Mouse (Mus musculus): Measurements from ENCODE around the gene Zfp595.

Zfp595 gene

DNA sequence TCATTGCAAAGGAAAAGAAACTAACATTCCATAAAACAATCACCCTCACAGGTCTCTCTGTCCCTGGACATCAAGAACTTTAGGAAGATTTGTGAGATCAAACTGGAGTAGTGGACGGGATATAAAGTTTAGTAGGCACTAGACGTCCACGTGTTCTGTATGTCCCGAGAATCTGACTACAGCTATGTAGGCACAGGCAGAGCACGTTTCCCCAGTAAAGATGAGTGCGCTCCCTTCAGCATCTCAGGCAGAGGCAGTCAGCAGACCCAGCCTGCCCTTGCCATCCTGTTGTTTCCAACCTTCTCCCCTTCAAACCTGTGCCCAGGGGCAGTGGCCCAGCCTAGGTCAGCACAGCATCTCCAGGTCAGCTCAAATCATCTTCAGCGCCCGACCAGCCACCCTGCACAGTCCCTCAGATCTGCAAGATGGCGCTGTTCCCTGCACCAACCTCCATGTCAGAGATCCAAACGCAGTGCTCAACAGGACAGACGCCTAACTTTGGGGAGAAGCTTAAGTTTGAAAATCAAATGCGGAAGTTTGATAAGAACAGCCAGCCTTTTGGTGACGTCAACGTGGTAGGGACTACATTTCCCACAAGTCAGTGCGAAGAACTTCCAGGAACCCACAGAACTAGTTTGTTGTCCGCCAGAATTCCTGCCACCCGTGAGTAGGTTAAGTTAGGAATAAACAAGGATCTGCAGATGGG, at the start of gene Zfp595:
TSS of gene Zfp595 (minus strand) at position 552 of the 706 bp plus-strand sequence.
- in situ Hi-C loops (cut with MboI; ENCODE audit: low pct_unique_long_range_greater_than_20kb in 1 of 2, low sequenced_read_pairs in 2 of 2, unreplicated experiment in 1 of 2) = no loop called here

DNA sequence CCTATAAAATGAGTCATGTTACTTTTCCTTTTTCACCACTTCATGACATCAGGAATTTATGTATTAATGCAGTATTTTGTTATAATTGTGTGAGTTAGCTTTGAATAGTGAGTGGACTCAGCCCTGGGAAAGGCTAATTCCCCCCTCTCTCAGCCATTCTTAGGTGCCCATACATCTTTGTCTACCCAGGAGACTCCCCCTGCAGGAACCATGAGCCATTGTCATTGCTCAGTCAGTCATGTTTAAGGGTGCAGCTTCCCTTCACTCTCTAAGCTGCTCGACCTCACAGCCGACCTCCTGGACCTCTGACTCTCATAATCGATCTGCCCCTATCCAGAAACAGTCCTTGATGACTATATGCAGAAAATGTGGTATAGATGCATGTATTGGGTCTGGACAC, 43.9 kb upstream of the Zfp595 start:
- in situ Hi-C loops (cut with MboI; ENCODE audit: low pct_unique_long_range_greater_than_20kb in 1 of 2, low sequenced_read_pairs in 2 of 2, unreplicated experiment in 1 of 2) = loop anchor here in 1 of 2 experiments (10.0 kb wide), 1 partner anchor 211 kb away; no protein-coding TSS in a partner anchor

DNA sequence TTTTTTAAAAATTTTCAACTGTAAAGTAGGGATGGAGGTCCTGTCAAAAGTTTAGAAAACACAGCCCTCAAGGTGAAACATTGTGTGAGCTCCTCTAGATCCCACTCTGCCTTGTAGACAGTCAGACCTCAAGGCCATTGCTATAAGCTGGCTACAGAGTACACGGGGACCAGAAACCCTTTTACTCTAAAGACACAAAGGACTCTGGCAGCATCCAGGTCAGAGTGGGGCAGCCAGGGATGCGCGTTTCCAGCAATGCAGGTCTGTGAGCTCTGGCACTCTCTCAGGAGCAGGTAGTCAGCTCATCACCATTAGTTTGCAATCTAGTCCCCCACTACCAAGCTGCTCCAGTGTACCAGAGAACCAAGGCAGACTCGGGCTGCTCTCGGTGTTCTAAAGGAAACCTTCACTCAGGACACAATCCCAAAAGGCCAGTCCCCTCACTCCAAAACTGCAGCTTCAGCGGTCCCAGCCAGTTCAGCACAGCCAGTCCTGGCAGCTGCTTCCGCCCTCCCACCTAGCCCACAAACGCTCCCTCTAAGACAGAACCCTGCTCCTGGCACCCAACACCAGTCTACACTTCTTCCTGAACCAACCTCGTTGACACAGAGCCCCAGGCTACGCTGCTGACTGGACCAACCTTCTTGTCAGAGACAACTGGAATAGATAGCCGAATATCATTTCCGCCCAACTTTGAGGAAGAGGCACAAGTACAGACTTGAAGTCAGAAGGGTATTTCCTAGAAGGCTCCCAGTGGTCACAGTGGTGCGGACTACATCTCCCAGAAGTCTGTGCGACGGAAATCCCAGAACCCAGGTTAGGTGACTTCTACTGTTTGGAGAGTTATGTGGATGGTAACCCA, 42.9 kb upstream of the Zfp595 start, which contains the start of the genes Gm28041 and Zfp456:
TSS of gene Gm28041 (minus strand) at position 684 of the 862 bp plus-strand sequence.
TSS of gene Zfp456 (minus strand) at position 761 of the 862 bp plus-strand sequence.
- in situ Hi-C loops (cut with MboI; ENCODE audit: low pct_unique_long_range_greater_than_20kb in 1 of 2, low sequenced_read_pairs in 2 of 2, unreplicated experiment in 1 of 2) = loop anchor here in 1 of 2 experiments (10.0 kb wide), 1 partner anchor 210 kb away; no protein-coding TSS in a partner anchor

DNA sequence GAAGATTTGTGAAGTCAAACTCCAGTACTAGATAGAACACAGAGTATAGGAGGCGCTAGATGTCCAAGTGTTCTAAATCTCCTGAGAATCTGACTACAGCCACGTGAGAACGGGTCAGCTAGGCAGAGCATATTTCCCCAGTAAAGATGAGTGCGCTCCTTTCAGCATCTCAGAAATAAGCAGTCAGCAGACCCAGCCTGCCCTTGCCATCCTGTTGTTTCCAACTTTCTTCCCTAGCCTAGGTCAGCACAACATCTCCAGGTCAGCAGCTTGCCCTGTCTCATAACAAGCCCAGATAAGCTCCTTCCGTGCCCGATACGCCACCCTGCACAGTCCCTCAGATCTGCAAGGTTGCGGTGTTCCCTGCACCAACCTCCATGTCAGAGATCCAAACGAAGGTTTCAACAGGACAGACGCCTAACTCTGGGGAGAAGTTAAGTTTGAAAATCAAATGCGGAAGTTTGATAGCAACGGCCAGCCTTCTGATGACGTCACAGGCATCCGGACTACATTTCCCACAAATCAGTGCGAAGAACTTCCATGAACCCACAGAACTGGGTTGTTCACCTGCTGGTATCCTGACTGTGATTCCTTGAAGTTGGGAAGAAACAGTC, 27.9 kb upstream of the Zfp595 start, which contains the start of the genes Gm28044 and Zfp953:
TSS of gene Gm28044 (minus strand) at position 406 of the 614 bp plus-strand sequence.
TSS of gene Zfp953 (minus strand) at position 475 of the 614 bp plus-strand sequence.
- in situ Hi-C loops (cut with MboI; ENCODE audit: low pct_unique_long_range_greater_than_20kb in 1 of 2, low sequenced_read_pairs in 2 of 2, unreplicated experiment in 1 of 2) = loop anchor here in 1 of 2 experiments (5.0 kb wide), 1 partner anchor 42 kb away; no protein-coding TSS in a partner anchor

DNA sequence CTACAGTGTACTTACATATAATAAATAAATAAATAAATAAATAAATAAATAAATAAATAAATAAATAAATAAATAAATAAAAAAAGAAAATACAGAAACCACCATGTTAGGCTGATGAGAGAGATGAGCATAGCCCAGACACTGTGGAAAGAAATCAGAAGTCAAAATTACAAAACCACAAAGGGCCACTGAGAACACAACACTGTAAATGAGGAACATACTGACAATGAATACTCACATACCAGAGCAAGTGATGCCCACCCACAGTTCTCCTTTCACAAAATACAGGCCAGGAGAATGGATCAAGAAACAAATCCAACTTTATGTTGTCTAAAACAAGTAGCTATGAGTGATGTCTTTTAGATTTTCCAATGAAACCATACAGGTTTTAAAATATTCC, 19.5 kb upstream of the Zfp595 start:
- in situ Hi-C loops (cut with MboI; ENCODE audit: low pct_unique_long_range_greater_than_20kb in 1 of 2, low sequenced_read_pairs in 2 of 2, unreplicated experiment in 1 of 2) = no loop called here

DNA sequence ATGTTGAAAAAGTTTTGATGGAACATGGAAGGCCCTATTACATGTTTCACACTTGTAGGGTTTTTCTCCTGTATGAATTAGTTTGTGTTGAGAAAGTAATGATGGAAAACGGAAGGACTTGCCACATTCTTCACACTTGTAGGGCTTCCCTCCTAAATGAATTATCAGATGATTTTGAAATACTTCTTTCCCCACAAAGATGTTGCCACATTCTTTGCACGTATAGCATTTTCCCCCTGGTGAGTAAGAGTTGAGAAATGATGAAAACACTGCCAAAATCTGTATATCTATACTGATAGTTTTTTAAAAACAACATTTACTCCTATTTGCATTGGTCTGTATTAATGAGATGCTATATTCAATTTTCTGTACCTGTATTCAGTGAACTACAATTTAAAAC, 11.1 kb upstream of the Zfp595 start:
- in situ Hi-C loops (cut with MboI; ENCODE audit: low pct_unique_long_range_greater_than_20kb in 1 of 2, low sequenced_read_pairs in 2 of 2, unreplicated experiment in 1 of 2) = no loop called here

DNA sequence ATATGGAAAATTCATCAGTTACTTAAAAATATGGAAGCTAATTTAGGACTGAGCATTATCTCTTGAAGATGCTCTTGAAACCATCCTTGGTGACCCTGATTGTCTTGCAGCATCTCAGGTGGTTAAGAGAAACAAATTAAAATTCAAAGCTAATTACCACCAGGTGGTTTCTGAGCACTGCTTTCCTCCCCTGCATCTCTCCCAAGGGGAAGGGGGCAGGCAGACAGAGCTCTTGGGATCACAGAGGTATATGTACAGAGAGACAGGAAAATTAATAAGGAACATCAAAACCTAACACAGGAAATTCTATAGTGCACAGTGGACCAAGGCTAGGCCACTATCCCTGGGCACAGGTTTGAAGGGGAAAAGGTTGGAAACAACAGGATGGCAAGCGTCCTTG, 507 bp upstream of the Zfp595 start:
- in situ Hi-C loops (cut with MboI; ENCODE audit: low pct_unique_long_range_greater_than_20kb in 1 of 2, low sequenced_read_pairs in 2 of 2, unreplicated experiment in 1 of 2) = no loop called here

DNA sequence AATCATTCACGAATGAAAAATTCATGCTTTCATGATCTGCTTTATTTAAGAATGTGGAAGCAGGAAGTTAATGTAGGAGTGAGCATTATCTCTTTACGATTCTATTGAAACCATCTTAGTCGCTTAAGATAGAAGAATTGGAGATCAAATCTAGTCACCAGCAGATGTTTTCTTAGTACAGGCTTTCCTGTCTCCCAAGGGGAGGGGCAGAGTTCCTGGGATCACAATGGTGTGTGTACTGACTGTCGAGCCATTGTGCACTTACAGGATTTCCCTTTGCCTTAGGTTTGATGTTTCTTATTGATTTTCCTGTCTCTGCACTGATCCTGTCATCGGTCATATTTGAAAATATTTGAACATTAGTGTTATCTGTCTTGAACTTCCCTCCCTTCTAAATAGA, 25.7 kb downstream of the Zfp595 start:
- in situ Hi-C loops (cut with MboI; ENCODE audit: low pct_unique_long_range_greater_than_20kb in 1 of 2, low sequenced_read_pairs in 2 of 2, unreplicated experiment in 1 of 2) = loop anchor here in 1 of 2 experiments (5.0 kb wide), 1 partner anchor 179 kb away; no protein-coding TSS in a partner anchor

DNA sequence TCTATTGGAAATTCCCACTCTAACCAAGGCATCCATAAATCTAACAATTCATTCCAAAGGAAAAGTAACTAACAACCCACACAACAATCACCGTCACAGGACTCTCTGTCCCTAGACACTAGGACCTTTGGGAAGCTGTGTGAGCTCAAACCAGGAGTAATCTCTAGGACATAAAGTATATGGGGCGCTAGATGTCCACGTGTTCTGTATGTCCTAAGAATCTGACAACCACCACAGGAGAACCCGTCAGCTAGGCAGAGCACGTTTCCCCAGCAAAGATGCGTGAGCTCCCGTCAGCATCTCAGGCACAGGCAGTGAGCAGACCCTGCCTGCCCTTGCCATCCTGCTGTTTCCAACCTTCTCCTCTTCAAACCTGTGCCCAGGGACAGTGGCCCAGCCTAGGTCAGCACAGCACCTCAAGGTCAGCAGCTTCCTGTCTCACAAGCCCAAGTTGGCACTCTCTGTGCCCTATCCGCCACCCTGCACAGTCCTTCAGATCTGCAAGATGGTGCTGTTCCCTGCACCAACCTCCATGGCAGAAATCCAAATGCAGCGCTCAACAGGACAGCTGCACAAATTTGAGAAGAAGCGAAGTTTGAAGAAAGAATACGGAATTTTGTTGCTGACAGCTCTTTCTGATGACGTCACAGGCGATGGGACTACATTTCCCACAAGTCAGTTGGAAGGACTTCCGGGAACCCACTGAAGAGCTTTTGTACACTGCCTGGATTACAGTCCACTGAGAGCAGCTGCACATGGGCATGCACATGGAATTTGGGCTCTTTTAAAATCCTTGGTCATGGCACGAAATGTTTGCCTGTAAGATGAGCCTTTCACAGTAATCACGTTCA, 26.3 kb downstream of the Zfp595 start, which contains the start of gene Zfp457:
TSS of gene Zfp457 (minus strand) at position 664 of the 851 bp plus-strand sequence.
- in situ Hi-C loops (cut with MboI; ENCODE audit: low pct_unique_long_range_greater_than_20kb in 1 of 2, low sequenced_read_pairs in 2 of 2, unreplicated experiment in 1 of 2) = loop anchor here in 1 of 2 experiments (5.0 kb wide), 1 partner anchor 179 kb away; no protein-coding TSS in a partner anchor

DNA sequence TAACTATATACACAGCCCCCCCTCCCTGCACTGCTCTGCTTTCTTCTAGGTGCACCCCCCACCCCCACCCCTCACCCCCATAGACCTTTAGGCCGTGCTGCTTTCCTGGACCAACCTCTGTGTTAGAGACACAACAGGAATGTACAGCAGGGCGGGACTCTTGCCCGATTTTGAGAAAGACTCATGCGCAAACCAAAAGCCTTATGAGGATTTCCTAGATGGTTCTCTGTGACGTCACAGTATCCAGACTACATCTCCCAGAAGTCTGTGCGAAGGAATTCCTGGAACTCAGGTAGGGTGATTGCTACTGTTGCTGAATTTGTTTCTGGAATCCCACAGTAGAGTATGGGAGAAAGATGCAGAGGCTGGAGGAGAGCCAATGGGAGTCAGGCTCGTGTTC, 54.1 kb downstream of the Zfp595 start, which contains the start of gene Zfp458:
TSS of gene Zfp458 (minus strand) at position 153 of the 400 bp plus-strand sequence.
- in situ Hi-C loops (cut with MboI; ENCODE audit: low pct_unique_long_range_greater_than_20kb in 1 of 2, low sequenced_read_pairs in 2 of 2, unreplicated experiment in 1 of 2) = no loop called here

DNA sequence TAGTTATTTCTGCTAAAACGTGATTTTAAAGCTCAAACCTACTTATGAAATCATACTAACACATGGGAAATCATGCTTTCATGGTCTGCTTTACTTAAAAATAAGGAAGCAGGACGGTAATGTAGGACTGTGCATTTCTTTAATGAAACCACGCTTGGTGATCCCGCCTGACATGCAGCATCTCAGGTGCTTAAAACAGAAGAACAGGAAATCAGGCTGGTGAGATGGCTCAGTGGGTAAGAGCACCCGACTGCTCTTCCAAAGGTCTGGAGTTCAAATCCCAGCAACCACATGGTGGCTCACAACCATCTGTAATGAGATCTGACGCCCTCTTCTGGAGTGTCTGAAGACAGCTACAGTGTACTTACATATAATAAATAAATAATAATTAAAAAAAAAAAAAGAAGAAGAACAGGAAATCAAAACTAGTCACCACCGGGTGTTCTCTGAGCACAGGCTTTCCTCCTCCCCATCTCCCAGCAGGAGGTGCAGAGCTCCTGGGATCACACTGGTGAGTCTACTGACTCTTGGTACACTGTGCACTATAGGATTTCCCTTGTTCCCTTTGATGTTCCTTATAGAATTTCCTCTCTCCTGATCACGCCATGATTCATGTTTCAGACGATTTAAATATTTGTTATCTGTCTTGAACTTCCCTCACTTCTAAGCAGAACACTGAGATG, 62.8 kb downstream of the Zfp595 start:
- in situ Hi-C loops (cut with MboI; ENCODE audit: low pct_unique_long_range_greater_than_20kb in 1 of 2, low sequenced_read_pairs in 2 of 2, unreplicated experiment in 1 of 2) = loop anchor here in 1 of 2 experiments (5.0 kb wide), 1 partner anchor 458 kb away; the partner anchor contains the start of gene Zfp65

DNA sequence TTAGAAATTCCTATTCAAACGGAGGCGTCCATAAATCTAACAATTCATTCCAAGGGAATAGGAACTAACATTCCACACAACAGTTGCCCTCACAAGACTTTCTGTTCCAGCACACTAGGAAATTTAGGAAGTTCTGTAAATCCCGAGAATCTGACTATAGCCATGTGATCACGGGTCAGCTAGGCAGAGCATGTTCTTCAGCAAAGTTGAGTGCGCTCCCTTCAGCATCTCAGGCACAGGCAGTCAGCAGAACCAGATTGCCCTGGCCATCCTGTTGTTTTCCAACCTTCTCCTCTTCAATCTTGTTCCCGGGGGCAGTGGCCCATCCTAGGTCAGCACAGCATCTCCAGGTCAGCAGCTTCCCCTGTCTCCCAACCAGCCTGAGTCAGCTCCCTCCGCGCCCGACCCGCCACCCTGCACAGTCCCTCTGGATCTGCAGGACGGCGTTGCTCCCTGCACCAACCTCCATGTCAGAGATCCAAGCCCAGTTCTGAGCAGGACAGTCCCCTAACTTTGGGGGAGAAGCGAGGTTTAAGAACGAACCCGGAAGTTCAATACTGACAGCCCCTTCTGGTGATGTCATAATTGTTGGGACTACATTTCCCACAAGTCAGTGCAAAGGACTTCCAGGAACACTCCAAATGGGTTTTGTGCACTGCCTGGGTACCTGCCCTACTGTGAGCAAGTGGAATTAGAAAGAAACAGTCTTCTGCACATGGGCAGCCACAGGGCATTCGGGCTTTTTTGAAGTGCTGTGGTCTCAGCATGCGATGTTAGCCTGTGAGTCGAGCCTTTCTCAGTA, 63.6 kb downstream of the Zfp595 start:
- in situ Hi-C loops (cut with MboI; ENCODE audit: low pct_unique_long_range_greater_than_20kb in 1 of 2, low sequenced_read_pairs in 2 of 2, unreplicated experiment in 1 of 2) = loop anchor here in 1 of 2 experiments (5.0 kb wide), 1 partner anchor 459 kb away; the partner anchor contains the start of gene Zfp65

Data from mouse embryonic stem cell (cell line).